Mouse (Mus musculus) limb, embryonic 14.5 days (tissue): ENCODE data around the gene Crhr1. TPM values are rescaled to one million over a fixed set of nuclear protein-coding genes. Genes with fewer than 3 reads are reported as not detected.

Source experiments
- ATAC-seq: fragments of 200-750 bp; cut with Nextera tagmentation; 2 replicates; pipeline ENCODE4 v1.8.0; 2017; ENCODE audit warnings: low read depth, moderate number of reproducible peaks, moderate TSS enrichment; ENCODE audit not compliant: low FRiP score
- DNase-seq: peaks from one replicate; pipeline ENCODE4 v3.0.0-alpha.2; 2015; ENCODE audit warnings: low spot score
- H3K27ac ChIP-seq: fragments of 300-500 bp; sonication (generic); replicated peaks from 2 replicates; pipeline ENCODE4 v1.5.1; 2014; ENCODE audit warnings: low read depth, mild to moderate bottlenecking, low read length, moderate library complexity, mixed read lengths
- H3K27me3 ChIP-seq: fragments of 300-500 bp; sonication (generic); 2 replicates; pipeline ENCODE4 v1.6.1; 2014; ENCODE audit warnings: low read length, mixed read lengths; ENCODE audit not compliant: control insufficient read depth, insufficient read depth
- H3K36me3 ChIP-seq: fragments of 300-500 bp; sonication (generic); 2 replicates; pipeline ENCODE4 v1.6.1; 2014; ENCODE audit warnings: mild to moderate bottlenecking, low read length, moderate library complexity, mixed read lengths; ENCODE audit not compliant: control insufficient read depth, insufficient read depth
- H3K4me1 ChIP-seq: fragments of 300-500 bp; sonication (generic); 2 replicates; pipeline ENCODE4 v1.6.1; 2014; ENCODE audit warnings: antibody characterized with exemption, low read length, mixed read lengths; ENCODE audit not compliant: control insufficient read depth, insufficient read depth
- H3K4me2 ChIP-seq: fragments of 300-500 bp; sonication (generic); replicated peaks from 2 replicates; pipeline ENCODE4 v1.6.1; 2014; ENCODE audit warnings: low read depth, mild to moderate bottlenecking, low read length, moderate library complexity; ENCODE audit not compliant: severe bottlenecking
- H3K4me3 ChIP-seq: fragments of 300-500 bp; sonication (generic); replicated peaks from 2 replicates; pipeline ENCODE4 v1.5.1; 2014; ENCODE audit warnings: low read length
- H3K9ac ChIP-seq: fragments of 300-500 bp; sonication (generic); 2 replicates; pipeline ENCODE4 v1.6.1; 2014; ENCODE audit warnings: mild to moderate bottlenecking, low read depth, low read length, moderate library complexity; ENCODE audit not compliant: severe bottlenecking
- H3K9me3 ChIP-seq: fragments of 300-500 bp; sonication (generic); 2 replicates; pipeline ENCODE4 v1.6.1; 2016; ENCODE audit warnings: low read length; ENCODE audit not compliant: control insufficient read depth
- POLR2A ChIP-seq: fragments of 200-500 bp; IDR thresholded peaks from 2 replicates; pipeline ENCODE4 v1.8.0; 2012; ENCODE audit warnings: inconsistent platforms, mild to moderate bottlenecking, moderate library complexity, borderline replicate concordance; ENCODE audit not compliant: insufficient read depth, insufficient read length; ENCODE audit errors: extremely low read depth
- WGBS: fragments of 180-500 bp; shearing (Covaris S2); extraction: QIAGEN DNeasy Blood & Tissue Kit; methylation state at CpG from one replicate; pipeline ENCODE4 v1.1.7; 2014; 5-methylcytosine and 5-hydroxymethylcytosine counted together
- polyA plus RNA-seq, 2 experiments: library from polyadenylated mRNA; depleted of rRNA in 1 of 2; stranded (reverse) in 1 of 2; unstranded in 1 of 2; fragments of >200 nt; fragmentation: Nextera tagmentation in 1 of 2; extraction: Ambion mirVana in 1 of 2; gene quantifications; 2 replicates each; pipeline versions ENCODE4 v1.2.1 to v1.2.3; 2012 to 2014

The Crhr1 gene
- polyA plus RNA-seq, 2 experiments: 0.09 TPM; not detected in 1

GRCm38 (mm10) chr11:104178893-104179292 lies 46.2 kb downstream of the Crhr1 start:
- H3K36me3 ChIP-seq: no peaks in the 10 kb centered on the region
- TF ChIP-seq POLR2A: no peak
- H3K4me3 ChIP-seq: no peak overlapping the region
- no peak overlapping the region for H3K4me2 ChIP-seq
- no peaks in the 10 kb centered on the region for H3K9me3 ChIP-seq
- no peaks in the 10 kb centered on the region for H3K27me3 ChIP-seq
- no peak overlapping the region for H3K9ac ChIP-seq
- no peaks in the 10 kb centered on the region for H3K4me1 ChIP-seq
- 30% methylated on average over 7 of the region's 7 CpGs for WGBS
- no peak for DNase-seq
- H3K27ac ChIP-seq: no peak overlapping the region
- no peak for ATAC-seq

GRCm38 (mm10) chr11:104179804-104180203 lies 47.1 kb downstream of the Crhr1 start:
- ATAC-seq: no peak
- no peaks in the 10 kb centered on the region for H3K9me3 ChIP-seq
- no peak for TF ChIP-seq POLR2A
- H3K4me1 ChIP-seq: no peaks in the 10 kb centered on the region
- H3K4me3 ChIP-seq: no peak overlapping the region
- H3K4me2 ChIP-seq: no peak overlapping the region
- WGBS: 64% methylated on average over 5 of the region's 5 CpGs
- no peak overlapping the region for H3K9ac ChIP-seq
- H3K36me3 ChIP-seq: no peaks in the 10 kb centered on the region
- H3K27me3 ChIP-seq: no peaks in the 10 kb centered on the region
- H3K27ac ChIP-seq: no peak overlapping the region
- DNase-seq: no peak

GRCm38 (mm10) chr11:104182141-104182540 lies 49.5 kb downstream of the Crhr1 start:
- no peaks in the 10 kb centered on the region for H3K9me3 ChIP-seq
- H3K4me2 ChIP-seq: no peak overlapping the region
- WGBS: 84% methylated on average over 3 of the region's 3 CpGs
- DNase-seq (no peak), ATAC-seq (no peak)
- no peaks in the 10 kb centered on the region for H3K4me1 ChIP-seq
- H3K27ac ChIP-seq: no peak overlapping the region
- TF ChIP-seq POLR2A: no peak
- H3K36me3 ChIP-seq: no peaks in the 10 kb centered on the region
- no peak overlapping the region for H3K9ac ChIP-seq
- H3K4me3 ChIP-seq: no peak overlapping the region
- H3K27me3 ChIP-seq: no peaks in the 10 kb centered on the region

- no peak for TF ChIP-seq POLR2A
- Histone ChIP-seq H3K9me3 (no peaks in the 10 kb centered on the region), H3K4me1 (no peaks in the 10 kb centered on the region), H3K36me3 (no peaks in the 10 kb centered on the region), H3K27me3 (no peaks in the 10 kb centered on the region), H3K27ac (no peak within 1 kb of the TSS), H3K4me2 (no peak within 1 kb of the TSS), H3K9ac (no peak within 1 kb of the TSS), H3K4me3 (no peak within 1 kb of the TSS)
- ATAC-seq: no peak
- DNase-seq: no peak
- WGBS: 71% methylated on average over 13 of the region's 13 CpGs
These were observed 53.6 kb downstream of the Crhr1 start, which contains the start of gene Sppl2c for GRCm38 (mm10) chr11:104186135-104186836. Sppl2c (plus strand) TSS chr11:104186327.

GRCm38 (mm10) chr11:104186837-104187150 lies 54.1 kb downstream of the Crhr1 start:
- Histone ChIP-seq H3K27me3 (no peaks in the 10 kb centered on the region), H3K4me2 (no peak overlapping the region), H3K4me1 (no peaks in the 10 kb centered on the region), H3K4me3 (no peak overlapping the region), H3K36me3 (no peaks in the 10 kb centered on the region), H3K9ac (no peak overlapping the region), H3K9me3 (no peaks in the 10 kb centered on the region), H3K27ac (no peak overlapping the region)
- WGBS: 90% methylated on average over 9 of the region's 9 CpGs
- no peak for DNase-seq
- no peak for TF ChIP-seq POLR2A
- ATAC-seq: no peak
